Mouse (Mus musculus): ENCODE measurements at regions not wholly inside any gene's neighbourhood (a gene's known extent, or its start where the extent isn't known, plus 50 kb on each side); places are given as distances from the start of the nearest gene placed in this dataset.
A peak's percentile ranks its signal among the peaks of the same experiment; 100 is the strongest.

DNA sequence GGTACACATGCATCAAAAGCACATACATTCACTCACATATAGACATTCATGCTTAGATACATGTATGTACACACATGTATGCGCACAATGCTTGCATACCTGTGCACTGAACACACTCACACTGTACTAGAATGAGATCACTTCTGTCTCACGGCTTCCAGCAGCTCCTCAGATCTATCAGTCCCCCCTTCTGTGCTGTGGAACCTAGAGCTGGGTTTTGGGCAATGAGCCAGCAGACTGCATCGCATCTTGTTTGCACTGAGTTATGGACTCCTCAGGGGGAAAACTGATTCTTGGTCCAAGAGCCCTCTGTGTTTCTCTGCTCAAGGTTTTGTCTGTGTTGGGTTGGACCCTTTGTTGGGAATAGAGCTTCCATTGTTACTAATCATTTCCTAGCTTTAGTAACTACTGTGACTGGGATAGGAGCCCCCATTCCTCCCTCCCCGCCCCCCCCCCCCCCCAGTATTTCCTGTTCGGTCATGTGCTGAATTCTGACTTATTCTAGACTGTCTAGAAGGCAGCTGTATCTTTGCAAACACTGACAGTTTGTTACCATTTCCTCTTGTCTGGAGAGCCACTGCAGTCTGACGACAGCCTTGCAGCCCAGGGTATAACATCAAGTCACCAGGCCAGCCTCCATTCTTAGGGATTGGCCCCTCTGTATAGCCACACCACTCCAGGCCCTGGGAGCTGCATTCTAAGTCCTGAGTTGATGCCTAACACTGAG lies 101.3 kb downstream of the Tpra1 start:
- intact Hi-C loops (cut with DNase I): no loop called here
- DNase-seq: peak in 1 of 2 experiments; percentile 23

DNA sequence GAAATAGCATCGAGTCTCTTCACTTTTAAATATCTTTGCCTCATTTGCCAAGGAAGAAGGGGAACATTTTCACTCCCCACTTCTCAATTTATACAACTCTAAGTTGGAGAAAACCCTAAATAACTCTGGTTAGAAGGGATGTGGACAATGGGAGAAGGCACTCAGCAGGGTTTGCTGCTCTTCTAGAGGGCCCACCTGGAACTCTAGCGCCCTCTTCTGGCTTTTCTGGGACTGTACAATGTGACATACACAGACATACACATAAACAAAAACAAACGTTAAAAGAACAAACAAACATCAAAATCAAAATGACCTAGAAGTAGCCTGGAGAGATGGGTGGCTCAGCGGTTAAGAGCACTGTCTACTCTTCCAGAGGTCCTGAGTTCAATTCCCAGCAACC lies 103.0 kb downstream of the Tpra1 start:
- no peak for DNase-seq
- intact Hi-C loops (cut with DNase I): no loop called here

DNA sequence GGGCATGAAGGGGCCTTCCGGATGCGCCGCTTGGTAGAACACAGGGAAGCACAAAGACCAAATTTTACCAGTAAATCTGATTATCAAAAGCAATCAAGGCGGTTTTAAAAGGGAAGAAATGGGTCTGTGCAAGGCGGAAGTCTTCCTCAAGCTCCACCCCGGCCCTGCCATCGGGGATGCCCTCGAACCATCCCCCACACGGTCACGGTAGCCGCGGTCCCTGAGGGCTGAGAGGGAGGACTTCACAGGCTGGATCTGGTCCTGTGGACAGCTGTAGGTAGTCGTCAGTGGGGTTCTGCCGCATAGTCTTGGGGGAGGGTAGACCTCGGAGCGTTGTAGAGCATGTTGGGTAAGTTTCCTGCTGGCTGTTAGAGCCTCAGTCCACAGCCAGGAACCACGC lies 104.9 kb downstream of the Tpra1 start:
- DNase-seq: no peak
- intact Hi-C loops (cut with DNase I): no loop called here

DNA sequence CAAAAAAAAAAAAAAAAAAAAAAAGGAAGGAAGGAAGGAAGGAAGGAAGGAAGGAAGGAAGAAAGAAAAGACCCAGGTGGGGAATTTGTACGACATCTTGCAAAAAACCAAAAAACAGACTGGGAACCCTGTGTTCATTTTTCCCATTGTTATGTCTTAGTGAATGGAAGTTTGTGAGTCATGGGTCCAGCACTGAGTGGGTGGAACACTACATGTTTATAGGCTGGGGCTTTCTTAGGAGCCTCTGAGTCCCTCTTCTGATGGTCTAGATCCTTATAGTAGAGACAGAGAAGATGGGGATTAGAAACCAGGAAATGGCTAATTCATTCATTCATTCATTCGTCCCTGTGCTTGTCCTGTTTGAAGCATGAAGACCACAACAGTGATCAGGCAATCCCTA lies 105.5 kb downstream of the Tpra1 start:
- DNase-seq: no peak
- intact Hi-C loops (cut with DNase I): no loop called here

DNA sequence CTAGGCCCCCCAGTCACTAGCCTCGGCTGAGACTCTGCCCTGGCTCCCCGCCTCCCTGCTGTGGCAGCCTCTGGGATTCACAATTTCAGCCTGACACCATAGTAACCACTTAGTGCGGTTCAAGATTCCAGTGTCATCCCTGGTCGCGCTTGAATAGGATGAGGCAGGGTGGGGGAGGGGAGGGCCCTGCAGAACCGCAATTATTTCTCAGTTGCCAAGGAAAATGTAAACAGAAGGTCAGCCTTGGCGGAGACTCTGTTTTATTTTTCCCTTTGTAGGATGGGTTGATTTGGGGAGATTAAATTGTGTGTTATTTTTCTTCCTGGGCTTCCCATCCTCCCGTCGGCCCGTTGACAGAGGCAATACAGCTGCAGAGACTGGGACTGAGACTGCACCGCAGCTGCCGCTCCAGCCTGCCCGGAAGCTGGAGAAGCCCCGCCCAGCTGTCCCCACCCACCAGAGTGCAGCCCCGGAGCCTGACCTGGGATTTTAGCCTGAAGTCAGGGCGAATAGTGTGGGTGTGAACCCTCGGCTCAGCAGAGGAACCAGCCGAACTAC lies 106.6 kb downstream of the Tpra1 start:
- intact Hi-C loops (cut with DNase I): no loop called here
- peak; percentile 64 to 71 for DNase-seq

DNA sequence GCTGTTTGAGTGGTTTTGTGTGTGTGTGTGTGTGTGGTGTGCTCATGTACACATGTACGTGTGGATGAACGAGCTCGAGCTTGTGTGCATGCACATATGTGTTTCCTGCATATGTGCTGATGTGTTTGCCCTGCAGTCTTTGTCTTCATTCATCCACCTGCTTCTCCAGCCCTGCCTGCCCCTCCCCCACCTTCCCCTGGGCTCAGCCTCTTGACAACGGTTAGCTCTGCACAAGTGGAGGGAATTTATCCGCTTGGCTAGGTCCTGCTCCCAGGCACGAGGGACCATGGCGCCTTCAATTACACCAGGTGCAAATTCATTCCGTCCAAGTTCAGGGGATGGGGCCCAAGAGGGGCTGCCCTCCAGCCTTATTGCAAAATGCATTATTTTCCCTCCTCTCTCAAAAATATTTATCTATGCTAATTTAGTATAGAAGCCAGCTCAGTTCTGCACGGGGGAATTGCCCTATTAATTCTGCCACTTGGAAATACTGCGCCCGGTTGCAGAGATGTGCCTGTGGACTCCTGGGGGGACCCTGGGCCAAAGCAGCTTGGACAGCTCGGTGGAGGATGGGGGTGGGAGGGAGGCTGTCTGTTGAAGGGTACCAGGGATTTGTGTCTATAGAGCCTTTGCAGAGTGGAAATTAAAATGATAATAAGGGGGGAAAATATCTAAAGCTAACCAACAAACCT lies 111.1 kb downstream of the Tpra1 start:
- no peak for DNase-seq
- intact Hi-C loops (cut with DNase I): no loop called here

GRCm38 (mm10) chr6:89013690-89014061 lies 111.6 kb downstream of the Tpra1 start:
- no peak for DNase-seq
- intact Hi-C loops (cut with DNase I): no loop called here

- DNase-seq: no peak
- intact Hi-C loops (cut with DNase I): no loop called here
Observed at GRCm38 (mm10) chr6:89024101-89024650, 122.1 kb downstream of the Tpra1 start.

DNA sequence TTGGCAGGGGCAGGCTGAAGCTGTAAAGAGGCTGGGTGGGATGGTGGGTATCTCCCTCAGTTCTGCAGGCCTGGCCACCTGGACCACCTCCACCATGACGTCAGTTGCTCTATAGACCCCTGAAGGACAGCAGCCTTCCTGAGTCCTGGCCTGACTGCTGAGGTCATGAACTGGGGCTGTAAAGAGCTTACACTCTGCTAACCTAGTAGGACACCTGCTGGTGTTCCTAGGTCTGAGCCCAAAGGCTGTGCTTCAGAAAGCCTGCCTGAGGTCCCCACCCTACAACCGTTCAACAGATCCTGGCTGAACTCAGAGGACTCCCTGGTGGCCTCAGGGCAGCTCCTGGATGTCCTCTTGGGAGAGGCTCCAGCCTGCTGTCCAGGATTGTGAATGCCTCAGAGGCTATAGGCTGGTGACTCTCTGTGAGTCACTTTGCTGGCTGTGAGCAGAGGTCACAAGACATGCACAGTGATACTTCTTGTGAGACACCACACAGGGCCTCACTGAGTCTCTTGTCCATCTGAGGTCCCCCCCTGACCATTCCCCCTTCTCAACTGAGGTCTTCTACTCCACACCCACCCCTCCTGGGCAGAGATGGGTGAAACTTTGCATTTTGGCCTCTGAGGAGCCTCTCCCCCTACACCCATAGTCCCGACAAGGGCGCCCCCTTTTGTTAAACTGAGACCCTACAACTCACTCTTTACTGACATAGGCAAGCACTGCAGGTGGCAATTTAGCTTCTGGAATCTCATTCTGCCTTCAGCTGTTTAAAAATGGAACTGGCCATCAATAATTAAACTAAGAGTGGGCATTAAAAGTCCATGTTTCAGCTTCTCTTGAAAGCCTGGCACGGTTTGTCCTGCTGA lies 131.6 kb downstream of the Tpra1 start:
- DNase-seq: peak in 1 of 2 experiments; percentile 29
- intact Hi-C loops (cut with DNase I): no loop called here

DNA sequence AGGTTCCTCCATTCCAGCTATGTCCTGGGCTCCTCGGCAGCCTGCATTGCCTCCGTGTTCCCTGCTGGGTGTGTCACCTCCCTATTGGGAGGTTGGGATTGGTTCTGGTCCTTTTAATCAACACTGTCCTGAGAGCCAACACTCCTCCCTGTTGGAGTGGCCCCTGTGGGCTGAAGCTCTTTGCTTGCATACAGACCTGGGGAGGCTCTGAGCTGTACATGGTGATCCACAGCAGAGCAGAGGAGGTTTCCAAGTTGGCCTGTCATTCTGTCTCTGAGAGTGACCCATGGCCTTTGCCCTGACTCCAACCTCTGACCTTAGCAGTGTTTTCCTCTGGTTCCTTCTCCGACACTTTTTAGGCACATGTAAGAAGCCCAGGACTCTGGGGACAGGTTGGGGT lies 132.4 kb downstream of the Tpra1 start:
- DNase-seq: no peak
- intact Hi-C loops (cut with DNase I): no loop called here

DNA sequence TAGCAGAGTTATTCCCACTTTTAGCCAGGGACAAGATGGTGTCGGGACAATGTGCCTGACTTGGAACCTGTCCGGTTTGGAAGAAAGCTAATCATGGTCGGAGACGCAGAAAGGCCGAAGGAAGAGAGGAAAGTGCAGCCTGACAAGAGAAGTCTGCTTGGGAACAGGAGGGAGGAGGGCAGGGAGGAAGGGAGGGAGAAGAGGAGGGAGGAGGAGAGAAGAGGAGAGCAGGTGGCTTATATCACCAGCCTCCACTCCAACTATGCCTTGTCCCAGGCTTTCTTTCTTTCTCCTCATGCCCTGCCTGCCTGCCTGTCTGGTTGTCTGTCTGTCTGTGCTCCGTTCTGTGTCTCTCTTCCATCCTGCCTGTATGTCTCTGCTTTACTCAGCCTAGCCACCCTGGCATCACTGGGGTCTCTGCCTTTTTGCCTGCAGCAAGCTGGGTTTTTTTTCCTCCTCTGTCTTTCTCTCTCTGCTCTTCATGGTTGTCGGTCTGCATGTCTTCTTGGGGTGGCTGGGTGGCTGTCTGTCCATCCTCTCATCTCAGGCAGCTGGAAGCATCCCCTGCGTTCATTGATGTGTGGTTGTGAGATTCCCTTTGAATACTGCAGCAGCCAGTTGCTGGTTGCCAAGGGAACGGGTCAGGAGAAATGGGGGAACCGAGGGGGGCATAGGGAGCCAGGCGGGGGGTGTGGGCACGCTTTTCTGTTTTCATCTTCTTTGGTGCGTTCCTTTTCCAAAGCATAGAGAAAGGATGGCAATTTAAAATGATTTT lies 133.2 kb downstream of the Tpra1 start:
- intact Hi-C loops (cut with DNase I): no loop called here
- DNase-seq: no peak

DNA sequence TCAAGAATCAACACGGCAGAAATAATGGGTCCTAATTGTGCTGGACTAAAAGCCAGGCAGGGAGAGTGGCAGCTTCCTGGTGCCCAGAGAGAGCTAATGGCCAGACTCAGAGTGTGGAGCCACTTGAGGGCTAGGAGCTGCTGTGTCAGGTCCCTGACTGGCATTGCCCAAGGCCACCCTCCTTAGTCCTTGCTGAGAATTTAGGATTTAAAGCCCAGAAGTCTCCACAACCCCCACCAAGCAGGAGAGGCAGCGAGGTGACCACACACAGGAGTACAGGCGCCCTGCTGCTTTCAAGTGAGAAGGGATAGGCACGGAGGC lies 133.7 kb downstream of the Tpra1 start:
- intact Hi-C loops (cut with DNase I): no loop called here

DNA sequence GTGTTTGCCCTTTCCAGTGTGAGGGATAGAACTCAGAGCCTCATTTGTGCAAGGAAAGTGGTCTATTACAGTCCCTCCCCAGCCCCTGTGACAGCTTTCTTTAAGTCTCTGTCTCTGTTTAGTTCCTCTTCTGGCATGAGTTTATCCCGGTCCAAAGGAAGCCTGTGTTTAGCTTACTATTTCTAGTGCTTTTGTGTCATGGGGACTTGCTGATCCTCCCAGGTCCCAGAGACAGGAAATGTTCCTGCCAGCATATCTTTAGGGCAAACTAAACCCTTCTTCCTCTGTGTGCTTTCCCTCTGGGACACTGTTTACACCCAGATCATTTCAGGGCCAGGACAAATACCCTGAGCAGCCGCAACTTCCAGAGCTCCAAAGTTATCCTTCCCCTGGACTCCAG lies 135.3 kb downstream of the Tpra1 start:
- no peak for DNase-seq
- intact Hi-C loops (cut with DNase I): no loop called here

More for the DNA sequence above, 133.7 kb downstream of the Tpra1 start:
- no peak for DNase-seq

GRCm38 (mm10) chr6:89037901-89038300 lies 135.8 kb downstream of the Tpra1 start:
- intact Hi-C loops (cut with DNase I): no loop called here
- DNase-seq: no peak

- no peak for DNase-seq
Observed at GRCm38 (mm10) chr6:89040919-89041318, 138.9 kb downstream of the Tpra1 start.

DNA sequence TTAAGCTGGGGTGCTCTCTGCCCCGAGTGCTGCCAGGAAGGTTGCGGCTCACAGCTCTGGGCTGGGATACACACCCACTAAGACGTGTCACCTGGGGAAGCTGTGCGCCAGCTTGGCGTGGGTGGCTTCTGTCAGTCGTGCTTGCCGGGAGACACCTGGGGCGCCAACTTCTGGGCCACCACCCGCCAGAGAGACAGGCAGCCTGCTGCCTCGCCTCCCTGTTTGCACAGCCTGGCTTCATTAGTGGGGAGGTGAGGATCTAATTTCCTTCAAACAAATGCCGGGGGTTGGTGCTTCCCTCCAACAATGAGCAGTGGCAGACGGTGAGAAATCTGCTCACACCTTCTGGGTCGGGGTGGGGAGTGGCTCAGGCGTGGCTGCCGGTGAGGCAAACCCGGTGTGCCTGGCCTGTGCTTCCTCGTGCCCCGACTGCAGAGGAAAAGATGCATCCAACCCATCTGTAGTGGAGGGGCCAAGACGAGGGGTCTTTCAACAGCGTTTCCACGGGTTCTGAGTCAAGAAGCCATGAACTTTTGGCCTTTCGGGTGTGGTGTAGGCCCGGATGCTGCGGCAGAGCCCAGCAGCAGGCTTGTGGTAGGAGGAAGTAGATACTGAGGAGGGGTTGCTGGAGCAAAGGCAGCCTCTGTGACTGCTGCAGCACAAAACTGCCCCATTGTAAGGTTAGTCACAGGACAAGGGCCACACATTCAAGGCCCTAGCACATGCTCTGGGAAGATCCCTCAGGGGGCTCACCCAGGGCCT lies 140.6 kb downstream of the Tpra1 start:
- no peak for DNase-seq

More at GRCm38 (mm10) chr6:89040919-89041318, 138.9 kb downstream of the Tpra1 start:
- intact Hi-C loops (cut with DNase I): no loop called here

GRCm38 (mm10) chr6:89045436-89045966 lies 143.4 kb downstream of the Tpra1 start:
- DNase-seq: no peak
- intact Hi-C loops (cut with DNase I): no loop called here

More for the DNA sequence above, 140.6 kb downstream of the Tpra1 start:
- intact Hi-C loops (cut with DNase I): no loop called here

- intact Hi-C loops (cut with DNase I): no loop called here
Observed at GRCm38 (mm10) chr6:89046476-89046875, 144.4 kb downstream of the Tpra1 start.

More at GRCm38 (mm10) chr6:89046476-89046875, 144.4 kb downstream of the Tpra1 start:
- no peak for DNase-seq

Measured in heart, postnatal 14 days (tissue).